Mouse (Mus musculus) T-cell, adult 2 months (primary cell): Measurements from ENCODE around the gene Ndufs6.

Source experiments
- DNase-seq: peaks from one replicate; pipeline ENCODE4 v3.0.0; 2022; ENCODE audit warnings: low spot score

Gene Ndufs6

GRCm38 (mm10) chr13:73327827-73328698 is at the start of gene Ndufs6, which contains the start of gene Mrpl36:
TSS of gene Ndufs6 (minus strand) at chr13:73328542.
TSS of gene Mrpl36 (plus strand) at chr13:73328513.
- DNase-seq: peak; percentile 96

- no peak for DNase-seq
These were observed 49.3 kb upstream of the Ndufs6 start for GRCm38 (mm10) chr13:73377637-73378036.

DNA sequence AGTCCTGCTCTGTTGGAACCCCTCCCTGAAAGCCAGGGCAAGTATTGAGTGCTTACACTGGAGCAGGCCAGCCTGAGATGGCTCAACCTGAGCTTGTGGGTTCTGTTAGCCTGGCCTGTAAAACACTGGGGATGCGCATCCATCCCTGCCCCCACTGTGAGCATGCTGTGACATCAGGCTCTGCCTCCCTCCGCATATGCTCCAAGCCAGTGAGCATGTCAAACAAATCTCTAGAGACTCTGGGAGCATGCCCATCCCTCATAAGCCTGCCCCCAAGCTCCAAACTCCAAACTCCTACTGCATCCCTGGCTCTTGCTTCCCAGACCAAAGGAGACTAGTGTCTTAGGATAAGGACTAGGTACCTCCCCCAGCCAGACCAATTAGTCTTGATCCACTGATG is 46.3 kb upstream of the Ndufs6 start:
- DNase-seq: no peak

DNA sequence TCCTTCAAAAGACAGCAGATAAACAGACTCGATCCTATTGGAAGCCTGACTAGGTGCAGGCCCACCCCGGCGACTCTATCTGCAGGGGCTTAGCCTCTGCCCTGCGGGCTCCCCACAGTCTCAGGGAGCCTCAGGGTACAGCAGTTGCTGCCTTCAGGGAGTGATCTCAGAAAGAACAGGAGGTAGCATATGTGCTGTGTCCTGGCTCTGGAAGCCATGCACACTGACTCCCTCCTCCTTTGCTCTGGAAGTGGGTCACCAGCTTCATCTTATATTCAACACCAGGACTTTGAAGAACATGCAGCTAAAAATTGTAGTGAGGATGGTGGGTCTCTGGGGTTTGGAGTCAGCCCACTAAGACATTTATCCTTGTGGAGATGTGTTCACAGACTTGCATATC is 45.0 kb upstream of the Ndufs6 start:
- DNase-seq: no peak

GRCm38 (mm10) chr13:73357106-73357505 is 28.8 kb upstream of the Ndufs6 start:
- DNase-seq: no peak

- no peak for DNase-seq
These were observed 24.1 kb upstream of the Ndufs6 start for GRCm38 (mm10) chr13:73352491-73352890.

DNA sequence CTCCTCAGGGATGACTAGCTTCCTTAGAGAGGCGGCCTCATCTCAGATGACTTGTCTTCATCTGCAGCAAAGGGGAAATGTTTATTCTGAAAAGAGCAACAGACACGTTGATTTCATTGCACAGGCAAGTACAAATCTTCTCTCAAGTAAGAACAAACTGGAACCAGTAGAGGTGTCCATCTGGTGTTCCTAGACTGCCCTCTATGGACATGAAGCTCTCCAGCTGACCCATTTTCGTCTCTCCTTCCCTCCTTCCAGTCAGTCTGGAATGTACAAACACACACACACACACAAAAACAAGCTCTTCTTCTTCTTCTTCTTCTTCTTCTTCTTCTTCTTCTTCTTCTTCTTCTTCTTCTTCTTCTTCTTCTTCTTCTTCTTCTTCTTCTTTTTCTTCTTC is 23.6 kb upstream of the Ndufs6 start:
- no peak for DNase-seq

GRCm38 (mm10) chr13:73350741-73351140 is 22.4 kb upstream of the Ndufs6 start:
- no peak for DNase-seq

DNA sequence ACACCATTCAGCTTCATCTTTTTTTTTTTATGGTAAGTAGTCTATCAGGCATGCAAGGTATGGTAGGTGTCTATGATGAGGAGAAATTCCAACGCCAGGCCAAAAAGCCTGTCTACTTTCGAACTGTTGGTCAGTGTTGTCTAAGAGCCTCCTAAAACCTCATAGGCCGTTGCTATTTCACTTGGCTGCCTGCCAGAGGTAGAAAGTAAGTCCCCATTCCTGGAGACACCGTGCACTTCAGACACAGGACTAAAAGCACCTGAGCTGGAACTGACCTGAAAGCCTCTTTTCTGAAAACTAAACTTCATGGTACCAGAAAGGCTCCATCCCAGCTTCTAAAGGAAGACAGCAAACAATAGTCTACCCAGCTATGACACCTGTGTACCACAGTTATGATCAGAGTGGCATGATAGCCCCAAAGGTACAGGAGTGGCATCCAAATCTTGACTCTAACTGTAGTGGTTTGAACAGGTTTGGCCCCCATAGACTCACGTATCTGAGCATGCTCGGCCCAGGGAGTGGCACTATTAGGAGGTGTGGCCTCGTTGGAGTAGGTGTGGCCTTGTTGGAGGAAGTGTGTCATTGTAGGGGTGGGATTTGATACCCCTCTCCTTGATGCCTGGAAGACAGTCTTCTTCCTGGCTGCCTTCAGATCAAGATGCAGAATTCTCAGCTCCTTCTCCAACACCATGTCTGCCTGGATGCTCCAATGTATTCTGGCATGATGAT is 19.7 kb upstream of the Ndufs6 start:
- no peak for DNase-seq

DNA sequence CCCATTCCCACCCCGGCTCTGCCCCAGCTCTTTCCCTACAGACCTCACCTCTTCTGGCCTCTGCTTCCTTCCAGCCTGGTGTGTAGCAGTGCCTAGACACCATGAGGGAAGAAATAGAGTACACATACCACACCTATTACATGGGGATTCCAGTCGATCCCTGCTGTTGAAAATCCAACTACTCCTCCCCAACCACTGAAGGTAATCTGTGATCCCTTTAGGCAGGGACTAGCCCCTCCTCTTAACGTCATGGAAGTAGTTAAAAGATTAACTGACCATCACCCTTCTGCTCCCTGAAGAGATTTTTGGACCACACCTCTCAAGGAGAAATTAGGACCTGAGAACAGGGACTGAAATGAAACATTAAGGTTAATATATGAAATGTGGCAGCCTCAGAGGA is 18.8 kb upstream of the Ndufs6 start:
- no peak for DNase-seq

- no peak for DNase-seq
These were observed 18.4 kb upstream of the Ndufs6 start for GRCm38 (mm10) chr13:73346743-73347142.

DNA sequence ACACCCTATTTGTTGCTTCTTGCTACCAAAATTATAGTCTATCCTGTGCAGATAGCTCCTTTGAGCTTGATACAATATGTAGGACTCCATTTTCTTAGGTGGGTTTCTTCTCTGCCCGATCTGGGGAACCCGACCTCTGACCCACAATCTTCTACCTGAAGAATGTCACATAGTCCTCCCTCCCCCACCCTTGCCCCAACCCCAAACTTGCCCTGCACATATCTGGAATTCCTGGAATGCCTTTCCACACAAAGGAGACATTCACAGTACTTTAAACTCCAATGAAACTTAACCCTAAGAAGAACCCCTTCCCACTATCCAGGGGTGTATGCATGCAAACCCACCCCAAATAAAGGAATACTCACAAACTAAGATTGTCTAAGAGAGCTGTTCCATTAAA is 17.8 kb upstream of the Ndufs6 start:
- no peak for DNase-seq

DNA sequence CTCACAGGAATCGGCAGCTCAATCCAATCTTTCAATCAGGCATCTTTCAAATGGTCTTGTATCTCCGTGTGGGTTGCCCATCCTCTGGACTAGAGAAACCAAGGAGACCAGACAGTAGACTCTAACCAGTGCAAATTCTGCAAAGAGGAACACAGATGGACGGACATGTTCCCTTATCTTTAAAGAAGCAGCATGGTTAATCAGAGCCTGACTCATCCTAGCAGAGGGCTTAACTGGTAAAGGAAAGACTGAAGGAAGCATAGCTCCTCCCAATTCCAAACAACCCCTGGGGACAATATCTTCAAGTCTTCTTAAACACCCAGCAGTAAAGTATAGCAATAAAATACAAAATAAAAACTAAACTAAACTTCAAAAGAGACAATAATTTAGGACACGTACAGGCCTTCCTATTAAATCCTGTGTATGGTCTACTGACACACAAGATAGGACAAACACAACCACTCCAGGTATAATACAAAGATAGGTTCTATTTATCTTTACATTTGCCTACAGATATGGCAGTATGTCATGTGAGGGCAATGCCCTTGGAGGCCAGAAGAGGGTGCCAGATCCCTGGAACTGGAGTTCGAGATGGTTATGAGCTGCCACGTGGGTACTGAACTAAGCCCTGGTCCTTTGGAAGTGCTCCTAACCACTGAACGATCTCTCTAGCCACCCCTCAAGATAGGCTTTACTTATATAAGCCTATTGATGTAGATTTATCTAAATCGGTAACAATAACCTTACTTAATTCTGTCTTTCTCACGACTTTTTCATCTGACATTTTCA is 17.0 kb upstream of the Ndufs6 start:
- DNase-seq: peak; percentile 23

- no peak for DNase-seq
These were observed 8.4 kb upstream of the Ndufs6 start for GRCm38 (mm10) chr13:73336753-73337152.

DNA sequence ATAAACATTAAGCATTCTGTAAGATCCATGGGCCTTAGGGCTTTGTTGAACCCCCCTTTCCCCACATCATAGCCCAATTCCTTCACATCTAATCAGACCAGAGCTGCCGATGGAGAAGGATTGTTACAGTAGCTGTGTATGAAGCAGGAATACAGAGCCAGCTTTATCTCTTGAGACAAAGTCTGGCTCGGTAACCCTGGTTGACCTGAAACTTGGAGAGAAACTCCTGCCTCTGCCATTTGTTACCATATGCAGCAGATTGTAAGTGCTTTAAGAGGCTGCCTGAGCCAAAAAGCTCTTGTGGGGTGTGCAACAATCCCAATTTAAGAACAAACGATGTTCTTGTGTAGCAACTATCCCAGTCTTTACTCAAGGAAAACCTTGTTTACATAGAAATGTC is 3.4 kb upstream of the Ndufs6 start:
- no peak for DNase-seq

DNA sequence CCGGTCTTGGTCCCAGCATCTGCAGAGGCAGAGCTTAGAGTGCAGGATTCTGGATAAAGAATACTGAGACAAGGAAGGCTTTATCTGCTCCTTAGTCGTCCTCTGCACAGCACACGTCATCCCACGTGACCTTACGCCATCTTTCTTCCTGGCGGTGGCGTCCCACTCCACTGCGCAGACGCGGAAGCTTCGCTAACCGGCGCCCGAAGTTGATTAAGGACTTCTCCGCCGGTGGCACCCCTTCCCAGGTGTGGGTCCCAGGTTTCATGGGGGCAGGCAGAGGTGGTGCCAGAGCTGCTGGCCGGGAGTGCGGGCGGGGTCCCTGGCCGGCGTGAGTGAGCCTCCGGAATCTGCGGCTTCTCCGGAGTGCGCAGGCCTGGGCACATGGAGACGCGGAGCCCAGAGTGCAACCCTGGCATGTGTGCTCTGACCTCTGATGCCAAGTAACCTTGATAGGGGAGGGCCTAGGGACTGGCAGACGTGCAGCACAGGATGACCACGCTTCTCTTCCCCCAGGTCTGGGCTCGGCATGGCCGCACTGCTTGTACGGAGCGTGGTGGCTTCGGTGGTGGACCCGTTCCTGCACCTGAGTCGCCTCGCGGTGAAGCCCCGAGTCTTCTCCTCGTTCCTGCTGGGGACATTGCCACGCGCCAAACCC is 2.6 kb upstream of the Ndufs6 start:
- peak; percentile 81 for DNase-seq

DNA sequence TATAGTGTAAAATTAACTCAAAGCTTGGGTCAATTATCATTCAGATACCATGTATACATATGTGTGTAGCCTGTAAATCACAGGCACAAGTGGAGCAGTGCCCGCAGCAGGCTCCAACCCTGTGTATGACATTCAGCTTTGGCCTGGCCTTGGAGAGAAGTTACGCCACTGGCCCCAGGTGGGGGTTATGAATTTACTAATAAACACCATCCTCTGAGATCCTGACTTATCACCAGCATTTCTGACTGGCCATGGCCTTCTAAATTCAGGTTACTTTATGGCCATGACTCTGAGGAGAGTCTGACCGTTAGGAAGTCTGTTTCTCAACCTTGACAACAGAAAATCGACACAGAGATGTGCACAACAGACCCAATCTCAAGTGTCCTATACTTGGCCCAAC is 4.9 kb downstream of the Ndufs6 start:
- no peak for DNase-seq

DNA sequence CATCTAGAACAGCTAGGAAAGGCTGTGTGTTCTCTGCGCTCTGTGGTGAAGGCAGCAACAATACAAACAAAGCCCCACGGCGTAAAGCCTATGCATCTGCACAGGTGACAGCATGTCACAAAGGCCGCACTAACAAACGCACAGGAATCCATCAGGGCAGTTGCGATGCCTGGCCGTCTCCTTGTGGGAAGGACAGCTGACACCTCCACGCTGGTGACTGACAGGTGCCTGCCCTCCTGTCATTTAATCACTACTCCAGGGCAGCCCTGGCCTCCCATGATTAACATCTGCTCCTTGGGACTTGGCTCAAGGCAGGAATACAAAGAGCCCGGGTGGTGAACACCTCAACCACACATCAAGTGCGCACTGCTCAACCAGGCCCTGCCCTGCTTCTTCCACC is 5.7 kb downstream of the Ndufs6 start:
- DNase-seq: no peak

- DNase-seq: no peak
These were observed 8.3 kb downstream of the Ndufs6 start for GRCm38 (mm10) chr13:73320048-73320447.

DNA sequence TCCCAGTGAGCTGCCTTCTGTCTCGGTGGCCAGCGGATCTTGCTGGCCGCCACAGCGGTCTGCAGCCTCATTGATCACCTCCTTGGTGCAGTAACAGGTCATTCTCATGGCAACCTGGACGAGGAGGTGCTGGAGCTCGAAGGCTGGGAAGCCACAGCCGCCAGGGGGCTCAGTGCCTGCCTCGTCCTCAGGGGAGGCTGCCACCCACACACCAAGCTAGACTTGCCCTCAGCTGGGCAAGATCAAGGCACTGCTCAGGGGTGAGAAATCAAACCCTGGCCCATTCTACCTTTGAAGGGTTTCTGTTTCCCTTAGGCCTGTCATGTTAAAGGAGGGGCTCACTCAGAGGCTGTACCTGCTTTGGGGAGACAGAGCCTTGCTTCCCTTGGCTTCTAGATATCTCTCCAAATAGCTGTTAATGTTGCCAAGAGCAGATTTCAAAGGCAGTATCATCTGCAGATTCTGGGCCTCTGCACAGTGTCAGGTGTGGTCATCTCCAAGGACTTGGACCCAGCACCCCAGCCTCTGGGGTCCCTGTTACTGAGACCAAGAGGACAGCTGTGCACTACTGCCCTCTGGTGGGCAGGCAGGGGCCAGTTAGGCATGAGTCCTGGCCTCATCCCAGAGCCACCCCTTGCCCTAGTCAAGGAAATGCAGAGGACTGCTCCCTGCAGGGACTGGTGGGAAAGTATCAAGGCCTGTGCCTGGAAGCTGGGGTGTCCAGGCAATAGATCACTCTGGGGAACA is 18.0 kb downstream of the Ndufs6 start:
- DNase-seq: peak; percentile 14

DNA sequence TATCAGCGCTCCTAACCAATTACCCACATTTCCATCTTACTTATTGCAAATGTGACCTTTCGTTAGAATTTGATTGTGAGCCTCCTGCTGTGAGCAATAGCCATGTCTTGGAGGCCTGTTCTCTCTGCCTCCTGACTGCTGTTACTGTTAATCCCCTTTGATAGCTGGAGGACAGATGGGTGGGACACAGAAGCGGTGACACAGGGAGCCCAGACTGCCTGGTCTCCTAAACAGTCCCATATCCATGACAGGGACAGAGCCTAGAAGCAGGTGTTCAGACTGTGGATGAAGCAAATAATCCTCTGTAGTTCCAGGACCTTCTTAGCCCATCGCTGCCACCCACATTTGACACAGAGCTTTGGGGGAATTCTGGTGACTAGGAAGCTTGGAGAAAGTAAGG is 21.9 kb downstream of the Ndufs6 start:
- DNase-seq: no peak
